Mouse (Mus musculus): ENCODE data around the gene Fgfr2. TPM values are rescaled to one million over a fixed set of nuclear protein-coding genes. Genes with fewer than 3 reads are reported as not detected.

The Fgfr2 gene
- polyA plus RNA-seq (2014; fragmentation: Nextera tagmentation; extraction: Ambion mirVana) = 106 and 119 TPM in 2 replicates

- Histone ChIP-seq H3K36me3 (ENCODE audit: control insufficient read depth, insufficient read depth, low read length) (no peaks in the 10 kb centered on the region), H3K4me3 (ENCODE audit: low read depth, low read length) (peak within 1 kb of the TSS; percentile 93), H3K9ac (ENCODE audit: low read depth, low read length) (peak within 1 kb of the TSS; percentile 95), H3K27ac (replicated peaks; ENCODE audit: low read depth, low read length) (peak within 1 kb of the TSS; percentile 97), H3K4me1 (ENCODE audit: control insufficient read depth, insufficient read depth, low read length) (peaks cover 15% of the 10 kb centered on the region), H3K27me3 (replicated peaks; ENCODE audit: control insufficient read depth, insufficient read depth, low read length) (no peaks in the 10 kb centered on the region; the same call in 1 of the 2 replicates), H3K4me2 (ENCODE audit: low read depth, low read length) (peak within 1 kb of the TSS; percentile 95), H3K9me3 (ENCODE audit: control insufficient read depth, low read length) (0 out of 2 replicates have a peak, but pooled peaks cover under 1% of the 10 kb centered on the region)
- WGBS = under 1% methylated on average over 38 of the region's 53 CpGs
- DNase-seq (ENCODE audit: low spot score) = peak; percentile 91
- ATAC-seq (ENCODE audit: low read depth) = peak; percentile 61
Observed at GRCm38 (mm10) chr7:133123244-133123998, at the start of gene Fgfr2. Gene Fgfr2 (minus strand): TSS chr7:133123350.

- Histone ChIP-seq H3K4me3 (ENCODE audit: low read depth, low read length) (no peak overlapping the region), H3K9me3 (ENCODE audit: control insufficient read depth, low read length) (no peaks in the 10 kb centered on the region), H3K27ac (replicated peaks; ENCODE audit: low read depth, low read length) (no peak overlapping the region), H3K4me2 (ENCODE audit: low read depth, low read length) (no peak overlapping the region), H3K9ac (ENCODE audit: low read depth, low read length) (no peak overlapping the region), H3K36me3 (ENCODE audit: control insufficient read depth, insufficient read depth, low read length) (no peaks in the 10 kb centered on the region), H3K27me3 (replicated peaks; ENCODE audit: control insufficient read depth, insufficient read depth, low read length) (no peaks in the 10 kb centered on the region), H3K4me1 (ENCODE audit: control insufficient read depth, insufficient read depth, low read length) (no peaks in the 10 kb centered on the region)
- WGBS = 50% methylated on average over 3 of the region's 4 CpGs
- peak; percentile 12; the same call in 1 of the 2 replicates for ATAC-seq (ENCODE audit: low read depth)
- peak; percentile 74 for DNase-seq (ENCODE audit: low spot score)
Observed at GRCm38 (mm10) chr7:133171403-133172032, 48.4 kb upstream of the Fgfr2 start.

DNA sequence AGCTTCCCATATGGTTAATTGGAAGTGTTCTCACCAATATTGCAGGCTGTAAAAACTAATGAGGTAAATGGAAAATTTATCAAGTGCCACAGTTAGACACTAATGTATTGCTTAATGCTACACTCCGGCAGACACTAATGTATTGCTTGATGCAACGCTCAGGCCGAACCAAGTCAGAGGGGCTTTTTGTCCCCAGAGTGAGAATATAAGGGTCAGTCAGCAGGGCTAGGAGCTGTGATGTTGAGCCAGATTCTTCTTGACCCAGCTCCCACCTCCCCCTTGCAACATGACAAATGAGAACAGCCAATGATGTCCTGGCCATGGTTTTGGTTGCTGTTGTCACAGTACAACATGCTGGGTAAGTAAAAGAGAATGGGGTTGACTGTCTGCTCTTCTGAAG lies 45.8 kb upstream of the Fgfr2 start:
- Histone ChIP-seq H3K4me3 (ENCODE audit: low read depth, low read length) (no peak overlapping the region), H3K36me3 (ENCODE audit: control insufficient read depth, insufficient read depth, low read length) (no peaks in the 10 kb centered on the region), H3K4me1 (ENCODE audit: control insufficient read depth, insufficient read depth, low read length) (no peaks in the 10 kb centered on the region), H3K9ac (ENCODE audit: low read depth, low read length) (no peak overlapping the region), H3K27me3 (replicated peaks; ENCODE audit: control insufficient read depth, insufficient read depth, low read length) (no peaks in the 10 kb centered on the region), H3K9me3 (ENCODE audit: control insufficient read depth, low read length) (no peaks in the 10 kb centered on the region), H3K27ac (replicated peaks; ENCODE audit: low read depth, low read length) (no peak overlapping the region), H3K4me2 (ENCODE audit: low read depth, low read length) (no peak overlapping the region)
- DNase-seq (ENCODE audit: low spot score) = no peak
- no peak for ATAC-seq (ENCODE audit: low read depth)
- 91% methylated on average over 3 of the region's 3 CpGs for WGBS

DNA sequence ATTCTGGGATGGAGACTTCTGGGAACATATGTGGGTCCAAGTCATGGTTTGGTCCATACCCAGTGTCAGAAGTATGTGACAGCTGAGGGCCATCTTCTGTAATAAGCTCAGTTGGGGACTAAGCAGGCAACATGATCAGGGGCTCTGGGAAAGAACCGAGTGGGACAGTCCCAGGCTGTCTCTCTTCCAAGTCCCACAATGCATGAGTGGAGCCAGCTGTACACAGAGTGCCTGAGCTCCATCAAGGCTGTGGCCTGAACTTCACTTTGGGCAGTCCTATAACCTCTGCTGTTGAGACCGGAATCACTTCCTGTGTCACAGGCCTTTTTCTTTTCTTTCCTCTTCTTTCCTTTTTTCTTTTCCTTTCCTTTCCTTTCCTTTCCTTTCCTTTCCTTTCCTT lies 44.8 kb upstream of the Fgfr2 start:
- Histone ChIP-seq H3K4me3 (ENCODE audit: low read depth, low read length) (no peak overlapping the region), H3K36me3 (ENCODE audit: control insufficient read depth, insufficient read depth, low read length) (no peaks in the 10 kb centered on the region), H3K4me2 (ENCODE audit: low read depth, low read length) (no peak overlapping the region), H3K27ac (replicated peaks; ENCODE audit: low read depth, low read length) (no peak overlapping the region), H3K9me3 (ENCODE audit: control insufficient read depth, low read length) (no peaks in the 10 kb centered on the region), H3K4me1 (ENCODE audit: control insufficient read depth, insufficient read depth, low read length) (no peaks in the 10 kb centered on the region; the same call in 1 of the 2 replicates), H3K9ac (ENCODE audit: low read depth, low read length) (no peak overlapping the region), H3K27me3 (replicated peaks; ENCODE audit: control insufficient read depth, insufficient read depth, low read length) (no peaks in the 10 kb centered on the region)
- 95% methylated on average over 2 of the region's 2 CpGs for WGBS
- DNase-seq (ENCODE audit: low spot score) = no peak
- no peak for ATAC-seq (ENCODE audit: low read depth)

DNA sequence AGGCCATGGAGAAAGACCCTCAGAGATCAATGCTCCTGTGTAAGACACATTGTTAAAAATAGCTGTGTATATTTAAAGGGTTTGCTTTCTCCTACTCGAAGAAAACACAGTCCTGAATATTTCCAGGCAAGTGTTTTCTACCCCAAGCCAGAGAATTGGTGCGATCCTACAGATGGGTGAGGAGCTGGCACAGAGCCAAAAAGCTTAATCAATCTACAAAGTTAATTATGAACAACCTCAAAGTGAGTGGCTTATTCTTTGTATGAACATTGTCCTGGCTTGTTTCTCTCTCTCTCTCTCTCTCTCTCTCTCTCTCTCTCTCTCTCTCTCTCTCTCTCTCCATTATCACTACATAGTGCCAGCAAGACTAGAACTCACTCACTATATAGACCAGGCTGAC lies 41.6 kb upstream of the Fgfr2 start:
- WGBS = 45% methylated on average over 2 of the region's 2 CpGs
- H3K9ac ChIP-seq (ENCODE audit: low read depth, low read length) = no peak overlapping the region
- no peak for ATAC-seq (ENCODE audit: low read depth)

DNA sequence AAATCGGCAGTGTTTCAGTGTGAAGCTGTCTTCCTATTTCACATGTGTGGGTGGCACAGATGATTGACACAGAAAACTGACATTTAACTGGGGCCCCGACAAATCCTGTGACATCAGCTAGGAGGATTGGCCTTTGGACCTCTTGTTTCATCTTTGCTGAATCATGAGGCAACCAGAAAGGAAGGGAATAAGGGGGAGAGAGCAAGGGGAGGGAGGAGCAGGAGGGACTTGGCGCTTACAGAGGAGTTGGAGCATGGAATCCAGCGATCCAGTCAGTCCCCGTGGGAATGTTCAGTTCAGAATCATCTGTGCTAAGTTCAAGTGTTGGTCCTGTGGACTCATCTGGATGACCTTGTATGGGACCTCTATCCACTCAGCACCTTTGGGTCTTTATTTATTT lies 39.9 kb upstream of the Fgfr2 start:
- no peak overlapping the region for H3K27ac ChIP-seq (replicated peaks; ENCODE audit: low read depth, low read length)
- H3K9me3 ChIP-seq (ENCODE audit: control insufficient read depth, low read length) = no peaks in the 10 kb centered on the region
- DNase-seq (ENCODE audit: low spot score) (no peak), ATAC-seq (ENCODE audit: low read depth) (no peak)
- H3K4me1 ChIP-seq (ENCODE audit: control insufficient read depth, insufficient read depth, low read length) = peaks cover 5% of the 10 kb centered on the region
- no peak overlapping the region for H3K9ac ChIP-seq (ENCODE audit: low read depth, low read length)
- no peak overlapping the region for H3K4me3 ChIP-seq (ENCODE audit: low read depth, low read length)
- WGBS = 55% methylated on average over 5 of the region's 5 CpGs
- H3K36me3 ChIP-seq (ENCODE audit: control insufficient read depth, insufficient read depth, low read length) = no peaks in the 10 kb centered on the region
- H3K4me2 ChIP-seq (ENCODE audit: low read depth, low read length) = no peak overlapping the region
- H3K27me3 ChIP-seq (replicated peaks; ENCODE audit: control insufficient read depth, insufficient read depth, low read length) = no peaks in the 10 kb centered on the region

More for the DNA sequence above, 41.6 kb upstream of the Fgfr2 start:
- Histone ChIP-seq H3K36me3 (ENCODE audit: control insufficient read depth, insufficient read depth, low read length) (no peaks in the 10 kb centered on the region), H3K4me1 (ENCODE audit: control insufficient read depth, insufficient read depth, low read length) (peaks cover 5% of the 10 kb centered on the region), H3K4me3 (ENCODE audit: low read depth, low read length) (no peak overlapping the region), H3K9me3 (ENCODE audit: control insufficient read depth, low read length) (no peaks in the 10 kb centered on the region), H3K4me2 (ENCODE audit: low read depth, low read length) (no peak overlapping the region), H3K27me3 (replicated peaks; ENCODE audit: control insufficient read depth, insufficient read depth, low read length) (no peaks in the 10 kb centered on the region), H3K27ac (replicated peaks; ENCODE audit: low read depth, low read length) (no peak overlapping the region)
- no peak for DNase-seq (ENCODE audit: low spot score)

DNA sequence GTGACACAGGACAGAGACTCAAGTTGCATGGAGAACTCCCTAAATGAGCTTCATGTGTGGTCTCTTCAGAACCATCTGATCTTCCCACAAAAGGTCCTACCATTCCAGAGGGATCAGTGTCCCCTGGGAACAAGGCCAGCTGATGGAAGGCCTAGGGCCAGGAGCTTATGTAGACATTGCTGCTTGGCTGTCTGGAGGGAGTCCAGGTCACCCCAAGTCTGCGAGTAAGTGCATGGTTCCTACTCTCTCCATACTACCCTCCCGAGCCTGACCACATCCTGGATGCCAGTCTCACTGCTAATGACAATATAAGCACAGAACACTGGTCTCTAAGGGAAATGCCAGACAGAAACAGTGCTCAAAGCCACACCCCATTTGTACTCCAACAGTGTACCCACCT lies 39.0 kb upstream of the Fgfr2 start:
- H3K9me3 ChIP-seq (ENCODE audit: control insufficient read depth, low read length) = no peaks in the 10 kb centered on the region
- H3K36me3 ChIP-seq (ENCODE audit: control insufficient read depth, insufficient read depth, low read length) = no peaks in the 10 kb centered on the region
- no peak overlapping the region for H3K4me3 ChIP-seq (ENCODE audit: low read depth, low read length)
- H3K4me1 ChIP-seq (ENCODE audit: control insufficient read depth, insufficient read depth, low read length) = peaks cover 5% of the 10 kb centered on the region
- H3K9ac ChIP-seq (ENCODE audit: low read depth, low read length) = no peak overlapping the region
- ATAC-seq (ENCODE audit: low read depth) (no peak), DNase-seq (ENCODE audit: low spot score) (peak; percentile 25)
- H3K4me2 ChIP-seq (ENCODE audit: low read depth, low read length) = no peak overlapping the region
- no peaks in the 10 kb centered on the region for H3K27me3 ChIP-seq (replicated peaks; ENCODE audit: control insufficient read depth, insufficient read depth, low read length)
- whole genome bisulfite sequencing = 52% methylated on average over 2 of the region's 2 CpGs
- H3K27ac ChIP-seq (replicated peaks; ENCODE audit: low read depth, low read length) = no peak overlapping the region

- no peaks in the 10 kb centered on the region for H3K27me3 ChIP-seq (replicated peaks; ENCODE audit: control insufficient read depth, insufficient read depth, low read length)
- H3K4me1 ChIP-seq (ENCODE audit: control insufficient read depth, insufficient read depth, low read length) = peaks cover 5% of the 10 kb centered on the region
- no peaks in the 10 kb centered on the region for H3K36me3 ChIP-seq (ENCODE audit: control insufficient read depth, insufficient read depth, low read length)
- ATAC-seq (ENCODE audit: low read depth) (0 out of 2 replicates have a peak, but pooled peaks have one; percentile 33), DNase-seq (ENCODE audit: low spot score) (peak; percentile 66)
- H3K27ac ChIP-seq (replicated peaks; ENCODE audit: low read depth, low read length) = no peak overlapping the region
- H3K9ac ChIP-seq (ENCODE audit: low read depth, low read length) = no peak overlapping the region
- no peaks in the 10 kb centered on the region for H3K9me3 ChIP-seq (ENCODE audit: control insufficient read depth, low read length)
- H3K4me2 ChIP-seq (ENCODE audit: low read depth, low read length) = no peak overlapping the region
- WGBS = 34% methylated on average over 7 of the region's 7 CpGs
- no peak overlapping the region for H3K4me3 ChIP-seq (ENCODE audit: low read depth, low read length)
Observed at GRCm38 (mm10) chr7:133161362-133162080, 38.4 kb upstream of the Fgfr2 start.
